Mouse (Mus musculus): ENCODE results near the gene Kcnt2. TPM values are rescaled to one million over a fixed set of nuclear protein-coding genes. Genes with fewer than 3 reads are reported as not detected.

Kcnt2 gene
- total and polyA plus RNA-seq, 3 experiments, result not detected

GRCm38 (mm10) chr1:140661404-140661787 is 415.4 kb downstream of the Kcnt2 start:
- Histone ChIP-seq H3K4me1 (ENCODE audit: control insufficient read depth in 1 of 2, insufficient read depth in 2 of 2) (no peaks in the 10 kb centered on the region), H3K9ac (ENCODE audit: insufficient read depth, low read depth) (no peak overlapping the region), H3K9me3 (replicated peaks; ENCODE audit: low read length) (peaks cover 10% of the 10 kb centered on the region), H3K79me2 (replicated peaks; ENCODE audit: control insufficient read depth, extremely low read depth, insufficient read depth, poor library complexity, severe bottlenecking) (no peaks in the 10 kb centered on the region), H3K27me3 (replicated peaks) (no peaks in the 10 kb centered on the region), H3K4me2 (ENCODE audit: insufficient read depth, low read depth, poor library complexity, severe bottlenecking) (no peak overlapping the region), H3K4me3 (replicated peaks in 1 of 3; ENCODE audit: low read depth in 2 of 3, low read length in 2 of 3, poor library complexity in 1 of 3) (no peak overlapping the region), H3K27ac (ENCODE audit: insufficient read depth, low read depth) (no peak overlapping the region), H3K36me3 (replicated peaks in 1 of 2; ENCODE audit: control insufficient read depth in 1 of 2, insufficient read depth in 1 of 2, low read length in 1 of 2) (no peaks in the 10 kb centered on the region)
- TF ChIP-seq CTCF (conservative IDR thresholded peaks at IDR 0.05 in 1 of 2, IDR thresholded peaks at IDR 0.05 in 1 of 2; ENCODE audit: low read depth in 2 of 2, low read length in 2 of 2) (peak in 1 of 2 experiments; percentile 49; a peak in 2 of 4 replicates), MAFK (IDR thresholded peaks at IDR 0.05; ENCODE audit: insufficient replicate concordance, low read length) (no peak), NRF1 (IDR thresholded peaks at IDR 0.05; ENCODE audit: low read depth, low read length) (no peak), RAD21 (IDR thresholded peaks at IDR 0.05; ENCODE audit: low read depth, low read length) (peak; percentile 46), SMC3 (IDR thresholded peaks at IDR 0.05; ENCODE audit: low read depth, low read length) (peak; percentile 26; the same call in 1 of the 2 replicates)
- in situ Hi-C loops (cut with MboI; ENCODE audit: low pct_ligation_motif_present, low pct_unique_long_range_greater_than_20kb, low sequenced_read_pairs), result loop anchor here (25.0 kb wide), 1 partner anchor 499 kb away; no protein-coding TSS in a partner anchor
- dilution Hi-C loops (cut with MboI; ENCODE audit: extremely low pct_ligation_motif_present, extremely low pct_unique_long_range_greater_than_20kb, low sequenced_read_pairs), result no loop called here
- DNase-seq (ENCODE audit: extremely low read depth), result peak; percentile 3

Other genes starting within 250 kb of the Kcnt2 start
- not detected in 2 replicates for gene Cfh, start 62.4 kb upstream of the Kcnt2 start, total RNA-seq (2012; rRNA removed)
- gene Cfh, start 62.4 kb upstream of the Kcnt2 start, total RNA-seq (2014; rRNA removed), result not detected in 2 replicates
- not detected in 2 replicates for gene Cfh, start 62.4 kb upstream of the Kcnt2 start, polyA plus RNA-seq (2012; ENCODE audit: insufficient read length, low read depth)

All from CH12.LX (cell line).